Mouse (Mus musculus) MEL (cell line): ENCODE data around the gene Ncoa3. TPM values are rescaled to one million over a fixed set of nuclear protein-coding genes. Genes with fewer than 3 reads are reported as not detected.
A peak's percentile ranks its signal among the peaks of the same experiment; 100 is the strongest.

Experiments used
- DNase-seq: peaks from one replicate; pipeline ENCODE4 v3.0.0; 2011; ENCODE audit warnings: low read depth, low spot score
- H3K27ac ChIP-seq: 2 replicates; pipeline ENCODE4 v1.5.1; 2012; ENCODE audit warnings: low read depth, mild to moderate bottlenecking, control low read depth, low read length, moderate library complexity; ENCODE audit not compliant: control insufficient read depth
- H3K27me3 ChIP-seq, 2 experiments: fragments of 150-350 bp in 1 of 2; sonication (generic) in 1 of 2; 2 replicates each; pipeline ENCODE4 v1.6.1; 2012; ENCODE audit warnings: low read length in 2 of 2, mild to moderate bottlenecking in 2 of 2, improper control_type of control experiment in 1 of 2, moderate library complexity in 1 of 2; ENCODE audit not compliant: insufficient read depth in 2 of 2, control insufficient read depth in 1 of 2
- H3K36me3 ChIP-seq, 2 experiments: 2 replicates each; pipeline ENCODE4 v1.6.1; 2012 to 2014; ENCODE audit warnings: low read length in 2 of 2, improper control_type of control experiment in 1 of 2, inconsistent platforms in 1 of 2, mild to moderate bottlenecking in 1 of 2; ENCODE audit not compliant: insufficient read depth in 2 of 2, control insufficient read depth in 1 of 2
- H3K4me1 ChIP-seq, 2 experiments: fragments of 150-350 bp in 1 of 2; sonication (generic) in 1 of 2; 2 replicates each; pipeline ENCODE4 v1.6.1; 2012; ENCODE audit warnings: low read length in 2 of 2, improper control_type of control experiment in 1 of 2, mild to moderate bottlenecking in 1 of 2; ENCODE audit not compliant: insufficient read depth in 2 of 2, control insufficient read depth in 1 of 2
- H3K4me3 ChIP-seq, 2 experiments: fragments of 150-350 bp in 1 of 2; sonication (generic) in 1 of 2; 2 replicates each; pipeline ENCODE4 v1.5.1; 2012; ENCODE audit warnings: low read depth in 2 of 2, low read length in 2 of 2, mild to moderate bottlenecking in 2 of 2, moderate library complexity in 2 of 2, control low read depth in 1 of 2, improper control_type of control experiment in 1 of 2; ENCODE audit not compliant: control insufficient read depth in 1 of 2, insufficient read depth in 1 of 2
- H3K79me2 ChIP-seq: 2 replicates; pipeline ENCODE4 v1.6.1; 2012; ENCODE audit warnings: mild to moderate bottlenecking, low read length, moderate library complexity; ENCODE audit not compliant: control insufficient read depth, poor library complexity, insufficient read depth
- H3K9ac ChIP-seq: 2 replicates; pipeline ENCODE4 v1.6.1; 2012; ENCODE audit warnings: low read depth, mild to moderate bottlenecking, control low read depth, low read length, moderate library complexity; ENCODE audit not compliant: control insufficient read depth, poor library complexity, severe bottlenecking
- H3K9me3 ChIP-seq: fragments of 150-350 bp; sonication (generic); replicated peaks from 2 replicates; pipeline ENCODE4 v1.6.1; 2012; ENCODE audit warnings: mild to moderate bottlenecking, low read length, improper control_type of control experiment, moderate library complexity; ENCODE audit not compliant: insufficient read depth
- CHD2 ChIP-seq: IDR thresholded peaks from 2 replicates; pipeline ENCODE4 v1.6.1; 2011; ENCODE audit warnings: low read length, improper control_type of control experiment
- CTCF ChIP-seq, 3 experiments: IDR thresholded peaks in 2 of 3; conservative IDR thresholded peaks in 1 of 3; 2 replicates each; pipeline ENCODE4 v1.5.1; 2011 to 2012; ENCODE audit warnings: low read length in 3 of 3, low read depth in 2 of 3, mild to moderate bottlenecking in 2 of 3, improper control_type of control experiment in 1 of 3, inconsistent platforms in 1 of 3, mixed read lengths in 1 of 3, moderate library complexity in 1 of 3; ENCODE audit not compliant: control insufficient read depth in 1 of 3, insufficient read depth in 1 of 3, poor library complexity in 1 of 3, severe bottlenecking in 1 of 3
- EP300 ChIP-seq, 2 experiments: IDR thresholded peaks; 2 replicates each; pipeline ENCODE4 v1.6.1; 2011; ENCODE audit warnings: improper control_type of control experiment in 2 of 2, low read length in 2 of 2, low read depth in 1 of 2, mild to moderate bottlenecking in 1 of 2
- ETS1 ChIP-seq: IDR thresholded peaks from 2 replicates; pipeline ENCODE4 v1.6.1; 2012; ENCODE audit warnings: low read depth, mild to moderate bottlenecking, inconsistent platforms, low read length, improper control_type of control experiment, moderate library complexity
- GATA1 ChIP-seq: IDR thresholded peaks from 2 replicates; pipeline ENCODE4 v1.6.1; 2011; ENCODE audit warnings: low read depth, low read length, improper control_type of control experiment
- MAX ChIP-seq: IDR thresholded peaks from 2 replicates; pipeline ENCODE4 v1.6.1; 2011; ENCODE audit warnings: low read length, improper control_type of control experiment
- MAZ ChIP-seq: IDR thresholded peaks from 2 replicates; pipeline ENCODE4 v1.6.1; 2012; ENCODE audit warnings: low read depth, mild to moderate bottlenecking, inconsistent platforms, low read length, improper control_type of control experiment
- MXI1 ChIP-seq: IDR thresholded peaks from 2 replicates; pipeline ENCODE4 v1.6.1; 2011; ENCODE audit warnings: mild to moderate bottlenecking, low read depth, low read length, improper control_type of control experiment
- MYC ChIP-seq: IDR thresholded peaks from 2 replicates; pipeline ENCODE4 v1.6.1; 2011; ENCODE audit warnings: low read depth, mild to moderate bottlenecking, low read length, improper control_type of control experiment, moderate library complexity
- NRF1 ChIP-seq: IDR thresholded peaks from 2 replicates; pipeline ENCODE4 v1.6.1; 2014; ENCODE audit warnings: low read depth, mild to moderate bottlenecking, inconsistent platforms, low read length, improper control_type of control experiment, moderate library complexity; ENCODE audit not compliant: poor library complexity, insufficient read depth, severe bottlenecking
- POLR2AphosphoS2 ChIP-seq: IDR thresholded peaks from 2 replicates; pipeline ENCODE4 v1.6.1; 2011; ENCODE audit warnings: low read length, improper control_type of control experiment
- RCOR1 ChIP-seq: IDR thresholded peaks from 2 replicates; pipeline ENCODE4 v1.6.1; 2012; ENCODE audit warnings: low read depth, mild to moderate bottlenecking, inconsistent platforms, low read length, improper control_type of control experiment
- SIN3A ChIP-seq: IDR thresholded peaks from 2 replicates; pipeline ENCODE4 v1.6.1; 2012; ENCODE audit warnings: low read length, improper control_type of control experiment, inconsistent platforms
- SMC3 ChIP-seq: IDR thresholded peaks from 2 replicates; pipeline ENCODE4 v1.6.1; 2011; ENCODE audit warnings: low read depth, low read length, improper control_type of control experiment
- TAL1 ChIP-seq: IDR thresholded peaks from 2 replicates; pipeline ENCODE4 v1.6.1; 2012; ENCODE audit warnings: mild to moderate bottlenecking, inconsistent platforms, low read length, moderate library complexity, mixed read lengths
- TBP ChIP-seq: IDR thresholded peaks from 2 replicates; pipeline ENCODE4 v1.8.0; 2011; ENCODE audit warnings: low read depth, low read length, improper control_type of control experiment
- TCF12 ChIP-seq: IDR thresholded peaks from 2 replicates; pipeline ENCODE4 v1.6.1; 2014; ENCODE audit warnings: low read depth, mild to moderate bottlenecking, inconsistent platforms, low read length, improper control_type of control experiment, moderate library complexity
- USF1 ChIP-seq: IDR thresholded peaks from 2 replicates; pipeline ENCODE4 v1.6.1; 2014; ENCODE audit warnings: low read depth, mild to moderate bottlenecking, inconsistent platforms, low read length, improper control_type of control experiment, moderate library complexity
- ZNF384 ChIP-seq: IDR thresholded peaks from 2 replicates; pipeline ENCODE4 v1.6.1; 2012; ENCODE audit warnings: low read depth, mild to moderate bottlenecking, inconsistent platforms, low read length, improper control_type of control experiment
- polyA plus RNA-seq, 2 experiments: library from polyadenylated mRNA; stranded (reverse) in 1 of 2; unstranded in 1 of 2; fragments of >175 nt in 1 of 2; fragments of >200 nt in 1 of 2; gene quantifications; 2 replicates each; pipeline versions ENCODE4 v1.2.1 to v1.2.4; 2012; ENCODE audit warnings: low replicate concordance in 2 of 2, low read depth in 1 of 2; ENCODE audit not compliant: insufficient read length in 2 of 2, insufficient read depth in 1 of 2, missing spikeins in 1 of 2
- total RNA-seq: library from RNA; depleted of rRNA; stranded (reverse); fragments of 300-350 nt; gene quantifications from 2 replicates; pipeline ENCODE4 v1.2.3, GENCODE M21; 2012

The Ncoa3 gene
- total and polyA plus RNA-seq, 3 experiments, result 5.7 to 19.8 (median 10.3) TPM

DNA sequence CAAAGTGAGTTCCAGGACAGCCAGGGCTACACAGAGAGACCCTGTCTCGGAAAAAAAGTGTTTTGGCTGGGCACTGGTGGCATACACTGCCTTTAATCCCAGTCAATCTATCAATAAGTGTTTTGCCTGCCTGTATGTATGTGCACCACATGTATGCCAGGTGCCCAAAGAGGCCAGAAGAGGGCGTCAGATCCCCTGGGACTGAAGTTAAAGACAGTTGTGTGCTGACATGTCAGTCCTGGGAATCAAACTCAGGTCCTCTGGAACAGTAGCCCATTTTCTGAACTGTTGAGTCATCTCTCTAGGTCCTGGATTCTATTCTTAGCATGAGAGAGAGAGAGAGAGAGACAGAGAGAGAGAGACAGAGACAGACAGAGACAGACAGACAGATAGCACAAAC is 25.4 kb upstream of the Ncoa3 start:
- Histone ChIP-seq H3K36me3 (peaks cover 0 to 18% of the 10 kb centered on the region in 2 experiments; a peak in 2 of 4 replicates), H3K9me3 (no peaks in the 10 kb centered on the region), H3K27me3 (no peaks in the 10 kb centered on the region), H3K4me1 (peaks cover 4 to 34% of the 10 kb centered on the region in 2 experiments), H3K9ac (no peak overlapping the region), H3K4me3 (no peak overlapping the region), H3K79me2 (no peaks in the 10 kb centered on the region), H3K27ac (no peak overlapping the region)
- TF ChIP-seq CTCF (IDR thresholded peaks at IDR 0.05 in 2 of 3, conservative IDR thresholded peaks at IDR 0.05 in 1 of 3; ENCODE audit: control insufficient read depth in 1 of 3, insufficient read depth in 1 of 3, low read depth in 2 of 3, low read length in 3 of 3, poor library complexity in 1 of 3, severe bottlenecking in 1 of 3), result peak; percentile 14 to 31 (median 14); a peak in 3 of 6 replicates
- TF ChIP-seq POLR2AphosphoS2, result no peak
- DNase-seq, result no peak

GRCm38 (mm10) chr2:165967823-165968555 is 24.4 kb upstream of the Ncoa3 start:
- no peaks in the 10 kb centered on the region for H3K9me3 ChIP-seq
- H3K9ac ChIP-seq, result no peak overlapping the region
- H3K79me2 ChIP-seq, result no peaks in the 10 kb centered on the region
- H3K4me3 ChIP-seq, result no peak overlapping the region
- TF ChIP-seq SMC3 (no peak), MYC (no peak), RCOR1 (0 out of 2 replicates have a peak, but pooled peaks have one; percentile 37), CHD2 (no peak), SIN3A (peak; percentile 7; the same call in 1 of the 2 replicates), GATA1 (peak; percentile 43; the same call in 1 of the 2 replicates), TBP (0 out of 2 replicates have a peak, but pooled peaks have one; percentile 16), TCF12 (peak; percentile 82), NRF1 (no peak), MXI1 (0 out of 2 replicates have a peak, but pooled peaks have one; percentile 19), ETS1 (peak; percentile 75; the same call in 1 of the 2 replicates), MAX (0 out of 2 replicates have a peak, but pooled peaks have one; percentile 27), EP300 (IDR thresholded peaks at IDR 0.05; ENCODE audit: low read depth in 1 of 2, low read length in 2 of 2) (peak; percentile 55 to 77), TAL1 (peak; percentile 82), ZNF384 (peak; percentile 84), USF1 (peak; percentile 32; the same call in 1 of the 2 replicates), MAZ (peak; percentile 85; the same call in 1 of the 2 replicates)
- peak; percentile 79 for DNase-seq
- H3K27me3 ChIP-seq, result no peaks in the 10 kb centered on the region
- peak overlapping the region; percentile 39 for H3K27ac ChIP-seq
- H3K4me1 ChIP-seq, result peaks cover 4 to 34% of the 10 kb centered on the region in 2 experiments
- peaks cover 0 to 18% of the 10 kb centered on the region in 2 experiments; a peak in 2 of 4 replicates for H3K36me3 ChIP-seq
